Mouse (Mus musculus) olfactory bulb, adult 2 months (tissue): ENCODE results near the gene St3gal4.

Source experiments
- CTCF ChIP-seq: fragments of 200-500 bp; IDR thresholded peaks from 2 replicates; pipeline ENCODE4 v1.5.1; 2012; ENCODE audit warnings: low read depth, mild to moderate bottlenecking, low read length, moderate library complexity; ENCODE audit not compliant: insufficient read depth
- POLR2A ChIP-seq: fragments of 200-500 bp; IDR thresholded peaks from 2 replicates; pipeline ENCODE4 v1.6.1; 2012; ENCODE audit warnings: mild to moderate bottlenecking, low read depth, low read length, moderate library complexity; ENCODE audit not compliant: insufficient read depth

DNA sequence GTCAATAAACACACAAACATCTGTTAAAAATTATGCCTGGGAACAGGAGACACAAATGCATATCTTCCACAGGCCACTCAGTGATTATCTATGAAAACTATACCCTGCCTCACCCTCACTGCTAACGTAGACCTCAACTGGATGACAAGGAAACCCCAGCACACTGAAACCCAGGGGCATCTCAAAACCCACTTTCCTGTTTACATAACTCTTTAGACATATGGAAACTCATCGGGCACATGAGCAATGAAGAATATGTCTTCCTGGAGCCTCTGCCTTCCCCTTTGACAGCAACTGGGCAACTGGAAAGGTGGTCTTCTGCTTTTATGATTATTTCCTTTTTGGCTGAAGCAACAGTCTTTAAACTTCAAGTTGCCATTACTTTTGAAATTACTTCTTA, 23.2 kb upstream of the St3gal4 start:
- TF ChIP-seq CTCF = no peak
- no peak for TF ChIP-seq POLR2A
